Mouse (Mus musculus) heart, embryonic 15.5 days (tissue): ENCODE data around the gene Prdm15. TPM values are rescaled to one million over a fixed set of nuclear protein-coding genes. Genes with fewer than 3 reads are reported as not detected.

Experiments
- ATAC-seq: fragments of 200-750 bp; cut with Nextera tagmentation; replicated peaks from 2 replicates; pipeline ENCODE4 v1.8.0; 2017; ENCODE audit warnings: low read depth, moderate TSS enrichment; ENCODE audit not compliant: insufficient number of reproducible peaks, insufficient read depth, low FRiP score
- H3K27ac ChIP-seq: fragments of 300-500 bp; sonication (generic); 2 replicates; pipeline ENCODE4 v1.5.1; 2015; ENCODE audit warnings: mild to moderate bottlenecking, inconsistent platforms
- H3K27me3 ChIP-seq: fragments of 300-500 bp; sonication (generic); 2 replicates; pipeline ENCODE4 v1.6.1; 2015; ENCODE audit warnings: inconsistent platforms
- H3K36me3 ChIP-seq: fragments of 300-500 bp; sonication (generic); 2 replicates; pipeline ENCODE4 v1.6.1; 2015; ENCODE audit warnings: mild to moderate bottlenecking, inconsistent platforms
- H3K4me1 ChIP-seq: fragments of 300-500 bp; sonication (generic); replicated peaks from 2 replicates; pipeline ENCODE4 v1.6.1; 2015; ENCODE audit warnings: inconsistent platforms
- H3K4me2 ChIP-seq: fragments of 300-500 bp; sonication (generic); 2 replicates; pipeline ENCODE4 v1.6.1; 2015; ENCODE audit warnings: inconsistent platforms, mild to moderate bottlenecking, moderate library complexity
- H3K4me3 ChIP-seq: fragments of 300-500 bp; sonication (generic); 2 replicates; pipeline ENCODE4 v1.5.1; 2015; ENCODE audit warnings: mild to moderate bottlenecking, inconsistent platforms
- H3K9ac ChIP-seq: fragments of 300-500 bp; sonication (generic); 2 replicates; pipeline ENCODE4 v1.6.1; 2015; ENCODE audit warnings: mild to moderate bottlenecking, inconsistent platforms
- H3K9me3 ChIP-seq: fragments of 300-500 bp; sonication (generic); replicated peaks from 2 replicates; pipeline ENCODE4 v1.6.1; 2016; ENCODE audit warnings: inconsistent platforms
- WGBS: fragments of 180-500 bp; shearing (Covaris S2); methylation state at CpG from one replicate; pipeline ENCODE4 v1.1.7; 2015; ENCODE audit warnings: mixed read lengths; 5-methylcytosine and 5-hydroxymethylcytosine counted together
- polyA plus RNA-seq: library from polyadenylated mRNA; unstranded; fragments of >200 nt; fragmentation: Nextera tagmentation; extraction: Ambion mirVana; gene quantifications from 2 replicates; pipeline ENCODE4 v1.2.1, GENCODE M21; 2015

The Prdm15 gene
- polyA plus RNA-seq, 1 experiment from 2014 or later = 4.8 TPM

- Histone ChIP-seq H3K4me2 (no peak overlapping the region), H3K36me3 (peaks cover 27% of the 10 kb centered on the region), H3K9ac (no peak overlapping the region), H3K4me3 (no peak overlapping the region), H3K27ac (no peak overlapping the region), H3K9me3 (no peaks in the 10 kb centered on the region), H3K27me3 (no peaks in the 10 kb centered on the region), H3K4me1 (no peaks in the 10 kb centered on the region)
- ATAC-seq = no peak
- 79% methylated on average over 3 of the region's 3 CpGs for WGBS
Measured at GRCm38 (mm10) chr16:97863932-97864467, 12.3 kb upstream of the Prdm15 start.

GRCm38 (mm10) chr16:97856050-97856449 is 4.4 kb upstream of the Prdm15 start:
- H3K36me3 ChIP-seq = peaks cover 24% of the 10 kb centered on the region
- no peaks in the 10 kb centered on the region for H3K27me3 ChIP-seq
- ATAC-seq = no peak
- H3K9ac ChIP-seq = no peak overlapping the region
- no peak overlapping the region for H3K27ac ChIP-seq
- peaks cover 9% of the 10 kb centered on the region for H3K4me1 ChIP-seq
- no peak overlapping the region for H3K4me3 ChIP-seq
- H3K4me2 ChIP-seq = no peak overlapping the region
- H3K9me3 ChIP-seq = no peaks in the 10 kb centered on the region

GRCm38 (mm10) chr16:97851061-97851740 is 449 bp downstream of the Prdm15 start:
- Histone ChIP-seq H3K36me3 (no peaks in the 10 kb centered on the region), H3K4me2 (peak overlapping the region; percentile 79), H3K4me3 (peak overlapping the region; percentile 88), H3K27me3 (no peaks in the 10 kb centered on the region), H3K9me3 (no peaks in the 10 kb centered on the region), H3K4me1 (peaks cover 34% of the 10 kb centered on the region), H3K27ac (peak overlapping the region; percentile 99), H3K9ac (peak overlapping the region; percentile 99)
- ATAC-seq = peak; percentile 91
- WGBS = under 1% methylated on average over 76 of the region's 77 CpGs

- WGBS = under 1% methylated on average over 11 of the region's 11 CpGs
- peak; percentile 7; the same call in 1 of the 2 replicates for ATAC-seq
- peak overlapping the region; percentile 88 for H3K4me3 ChIP-seq
- H3K27ac ChIP-seq = peak overlapping the region; percentile 99
- no peaks in the 10 kb centered on the region for H3K36me3 ChIP-seq
- H3K4me1 ChIP-seq = peaks cover 34% of the 10 kb centered on the region
- H3K9ac ChIP-seq = peak overlapping the region; percentile 99
- H3K9me3 ChIP-seq = no peaks in the 10 kb centered on the region
- H3K4me2 ChIP-seq = peak overlapping the region; percentile 79
- H3K27me3 ChIP-seq = no peaks in the 10 kb centered on the region
Measured at GRCm38 (mm10) chr16:97850667-97851060, 986 bp downstream of the Prdm15 start.

GRCm38 (mm10) chr16:97848832-97849231 is 2.8 kb downstream of the Prdm15 start:
- 75% methylated on average over 6 of the region's 6 CpGs for WGBS

GRCm38 (mm10) chr16:97844967-97845937 is 6.4 kb downstream of the Prdm15 start:
- Histone ChIP-seq H3K4me1 (peaks cover 26% of the 10 kb centered on the region), H3K27ac (peak overlapping the region; percentile 35; the same call in 1 of the 2 replicates)
- ATAC-seq = no peak

More at GRCm38 (mm10) chr16:97848832-97849231, 2.8 kb downstream of the Prdm15 start:
- no peak overlapping the region for H3K9ac ChIP-seq
- H3K27ac ChIP-seq = no peak overlapping the region
- H3K9me3 ChIP-seq = no peaks in the 10 kb centered on the region
- no peak overlapping the region for H3K4me3 ChIP-seq
- no peaks in the 10 kb centered on the region for H3K36me3 ChIP-seq
- H3K4me2 ChIP-seq = no peak overlapping the region
- H3K4me1 ChIP-seq = peaks cover 38% of the 10 kb centered on the region
- H3K27me3 ChIP-seq = no peaks in the 10 kb centered on the region
- no peak for ATAC-seq

GRCm38 (mm10) chr16:97832154-97832553 is 19.5 kb downstream of the Prdm15 start:
- Histone ChIP-seq H3K4me1 (no peaks in the 10 kb centered on the region), H3K27me3 (no peaks in the 10 kb centered on the region), H3K4me2 (no peak overlapping the region), H3K9me3 (no peaks in the 10 kb centered on the region), H3K36me3 (peaks cover 61% of the 10 kb centered on the region), H3K27ac (no peak overlapping the region), H3K4me3 (no peak overlapping the region), H3K9ac (no peak overlapping the region)
- no peak for ATAC-seq
- WGBS = 87% methylated on average over 3 of the region's 3 CpGs

More at GRCm38 (mm10) chr16:97844967-97845937, 6.4 kb downstream of the Prdm15 start:
- 66% methylated on average over 12 of the region's 12 CpGs for WGBS
- H3K27me3 ChIP-seq = no peaks in the 10 kb centered on the region
- no peaks in the 10 kb centered on the region for H3K36me3 ChIP-seq
- H3K9ac ChIP-seq = no peak overlapping the region
- H3K4me2 ChIP-seq = no peak overlapping the region
- no peak overlapping the region for H3K4me3 ChIP-seq
- H3K9me3 ChIP-seq = no peaks in the 10 kb centered on the region

GRCm38 (mm10) chr16:97828207-97828606 is 23.4 kb downstream of the Prdm15 start:
- H3K4me2 ChIP-seq = no peak overlapping the region
- H3K9ac ChIP-seq = no peak overlapping the region
- H3K4me1 ChIP-seq = no peaks in the 10 kb centered on the region
- H3K27ac ChIP-seq = no peak overlapping the region
- H3K9me3 ChIP-seq = no peaks in the 10 kb centered on the region
- ATAC-seq = no peak
- WGBS = 94% methylated on average over 1 of the region's 1 CpGs
- H3K4me3 ChIP-seq = no peak overlapping the region
- no peaks in the 10 kb centered on the region for H3K27me3 ChIP-seq
- H3K36me3 ChIP-seq = peaks cover 31% of the 10 kb centered on the region; the same call in 1 of the 2 replicates

GRCm38 (mm10) chr16:97823311-97824007 is 28.2 kb downstream of the Prdm15 start:
- H3K9ac ChIP-seq = no peak overlapping the region
- H3K9me3 ChIP-seq = no peaks in the 10 kb centered on the region
- no peaks in the 10 kb centered on the region for H3K27me3 ChIP-seq
- H3K36me3 ChIP-seq = peaks cover 45% of the 10 kb centered on the region
- H3K4me3 ChIP-seq = no peak overlapping the region
- no peaks in the 10 kb centered on the region for H3K4me1 ChIP-seq
- H3K27ac ChIP-seq = no peak overlapping the region
- no peak for ATAC-seq
- H3K4me2 ChIP-seq = no peak overlapping the region
- 91% methylated on average over 6 of the region's 6 CpGs for WGBS

- 63% methylated on average over 4 of the region's 4 CpGs for WGBS
- ATAC-seq = 0 out of 2 replicates have a peak, but pooled peaks have one; percentile 43
- H3K27me3 ChIP-seq = no peaks in the 10 kb centered on the region
- H3K4me1 ChIP-seq = no peaks in the 10 kb centered on the region
- no peak overlapping the region for H3K4me3 ChIP-seq
- H3K27ac ChIP-seq = peak overlapping the region; percentile 47
- H3K36me3 ChIP-seq = peaks cover 59% of the 10 kb centered on the region
- no peak overlapping the region for H3K4me2 ChIP-seq
- H3K9ac ChIP-seq = no peak overlapping the region
- H3K9me3 ChIP-seq = no peaks in the 10 kb centered on the region
Measured at GRCm38 (mm10) chr16:97819532-97819931, 32.1 kb downstream of the Prdm15 start.

GRCm38 (mm10) chr16:97817414-97817813 is 34.2 kb downstream of the Prdm15 start:
- H3K27me3 ChIP-seq = no peaks in the 10 kb centered on the region
- no peak overlapping the region for H3K4me3 ChIP-seq
- no peaks in the 10 kb centered on the region for H3K4me1 ChIP-seq
- no peaks in the 10 kb centered on the region for H3K9me3 ChIP-seq
- ATAC-seq = no peak
- no peak overlapping the region for H3K27ac ChIP-seq
- WGBS = 93% methylated on average over 1 of the region's 1 CpGs
- no peak overlapping the region for H3K9ac ChIP-seq
- H3K4me2 ChIP-seq = no peak overlapping the region
- peaks cover 62% of the 10 kb centered on the region for H3K36me3 ChIP-seq
